Mouse (Mus musculus): Measurements from ENCODE around the gene Smim24.

Gene Smim24

GRCm38 (mm10) chr10:81365073-81365472 lies 27.8 kb upstream of the Smim24 start:
- DNase-seq (ENCODE audit: low spot score in 2 of 2) = no peak

- no peak for DNase-seq (ENCODE audit: low spot score in 2 of 2)
Observed at GRCm38 (mm10) chr10:81365672-81366476, 27.0 kb upstream of the Smim24 start, which contains the start of gene 4930404N11Rik. TSS of gene 4930404N11Rik (minus strand) at chr10:81365816.

GRCm38 (mm10) chr10:81366477-81367206 lies 26.2 kb upstream of the Smim24 start:
- no peak for DNase-seq (ENCODE audit: low spot score in 2 of 2)

GRCm38 (mm10) chr10:81367207-81367495 lies 25.7 kb upstream of the Smim24 start:
- no peak for DNase-seq (ENCODE audit: low spot score in 2 of 2)

GRCm38 (mm10) chr10:81375322-81375721 lies 17.5 kb upstream of the Smim24 start:
- no peak for DNase-seq (ENCODE audit: low spot score in 2 of 2)

- no peak for DNase-seq (ENCODE audit: low spot score in 2 of 2)
Observed at GRCm38 (mm10) chr10:81376561-81377361, 16.1 kb upstream of the Smim24 start.

- DNase-seq (ENCODE audit: low spot score in 2 of 2) = no peak
Observed at GRCm38 (mm10) chr10:81377362-81377664, 15.5 kb upstream of the Smim24 start.

- DNase-seq (ENCODE audit: low spot score in 2 of 2) = no peak
Observed at GRCm38 (mm10) chr10:81377793-81378552, 14.9 kb upstream of the Smim24 start, which contains the start of gene Fzr1. TSS of gene Fzr1 (minus strand) at chr10:81378516.

GRCm38 (mm10) chr10:81378553-81379182 lies 14.2 kb upstream of the Smim24 start:
- DNase-seq (ENCODE audit: low spot score in 2 of 2) = peak; percentile 100

- no peak for DNase-seq (ENCODE audit: low spot score in 2 of 2)
Observed at GRCm38 (mm10) chr10:81379183-81379553, 13.7 kb upstream of the Smim24 start.

- DNase-seq (ENCODE audit: low spot score in 2 of 2) = no peak
Observed at GRCm38 (mm10) chr10:81379809-81380378, 13.0 kb upstream of the Smim24 start.

GRCm38 (mm10) chr10:81382039-81382438 lies 10.8 kb upstream of the Smim24 start:
- DNase-seq (ENCODE audit: low spot score in 2 of 2) = no peak

GRCm38 (mm10) chr10:81383802-81384604 lies 8.8 kb upstream of the Smim24 start, which contains the start of the genes Dohh and Gm48551:
TSS of gene Dohh (plus strand) at chr10:81384428.
TSS of gene Gm48551 (plus strand) at chr10:81384466.
- peak; percentile 99 for DNase-seq (ENCODE audit: low spot score in 2 of 2)

- DNase-seq (ENCODE audit: low spot score in 2 of 2) = no peak
Observed at GRCm38 (mm10) chr10:81384605-81384982, 8.3 kb upstream of the Smim24 start.

- DNase-seq (ENCODE audit: low spot score in 2 of 2) = no peak
Observed at GRCm38 (mm10) chr10:81385603-81386306, 7.1 kb upstream of the Smim24 start.

- DNase-seq (ENCODE audit: low spot score in 2 of 2) = no peak
Observed at GRCm38 (mm10) chr10:81387716-81388115, 5.1 kb upstream of the Smim24 start.

- DNase-seq (ENCODE audit: low spot score in 2 of 2) = no peak
Observed at GRCm38 (mm10) chr10:81388505-81389055, 4.3 kb upstream of the Smim24 start, which contains the start of gene Gm48552. TSS of gene Gm48552 (plus strand) at chr10:81389005.

- no peak for DNase-seq (ENCODE audit: low spot score in 2 of 2)
Observed at GRCm38 (mm10) chr10:81389373-81389772, 3.5 kb upstream of the Smim24 start.

All from right cerebral cortex, adult 2 months (tissue).